Mouse (Mus musculus): ENCODE results near the gene Gng13.

DNA sequence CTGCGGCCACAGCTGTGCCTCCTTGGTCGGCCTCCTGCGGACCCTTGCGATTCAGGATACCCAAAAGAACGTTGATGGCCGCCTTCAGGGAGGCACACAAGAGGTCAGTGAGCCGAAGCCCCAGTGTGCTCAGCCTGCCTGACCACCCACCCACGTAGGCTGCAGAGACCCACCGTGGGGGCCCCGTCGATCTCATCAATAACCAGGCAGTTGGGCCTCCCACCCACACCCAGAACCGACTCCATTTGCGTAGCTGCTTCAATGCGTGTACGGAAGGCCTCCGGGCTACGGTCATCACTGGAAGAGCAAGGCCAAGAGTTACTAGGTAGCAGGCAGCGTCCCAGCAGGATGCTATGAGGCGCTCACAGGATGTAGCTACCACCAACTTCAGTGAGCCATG lies 6.5 kb downstream of the Gng13 start:
- TF ChIP-seq POLR2A (IDR thresholded peaks at IDR 0.05; ENCODE audit: insufficient read length, low read depth): no peak
- no peak for TF ChIP-seq E2F4 (IDR thresholded peaks at IDR 0.05; ENCODE audit: insufficient read depth)
- TF ChIP-seq REST (IDR thresholded peaks at IDR 0.05; ENCODE audit: insufficient read depth, insufficient read length): no peak
- no peak for TF ChIP-seq TCF12 (IDR thresholded peaks at IDR 0.05; ENCODE audit: insufficient read depth, poor library complexity, severe bottlenecking)
- no peak for TF ChIP-seq MYOD1 (IDR thresholded peaks at IDR 0.05; ENCODE audit: control insufficient read depth in 1 of 3, insufficient read length in 2 of 3, low read depth in 2 of 3)
- TF ChIP-seq MAX (IDR thresholded peaks at IDR 0.05; ENCODE audit: low read depth): no peak
- TF ChIP-seq POLR2AphosphoS2 (IDR thresholded peaks at IDR 0.05; ENCODE audit: insufficient read length, low read depth): no peak
- TF ChIP-seq TCF3 (IDR thresholded peaks at IDR 0.05; ENCODE audit: insufficient read length, low read depth): no peak

Data from myocyte (in vitro differentiated cells).